Mouse (Mus musculus) gastrocnemius, postnatal 10 days (tissue): ENCODE data around the gene Rbm17. TPM values are rescaled to one million over a fixed set of nuclear protein-coding genes. Genes with fewer than 3 reads are reported as not detected.

ENCODE experiments used
- DNase-seq: peaks from one replicate; pipeline ENCODE4 v3.0.0; 2021; ENCODE audit warnings: mixed read lengths
- total RNA-seq, 2 experiments: library from RNA; stranded (reverse); gene quantifications; 2 replicates each; pipeline ENCODE4 v1.2.3; 2021

Rbm17 gene
- total RNA-seq, 2 experiments from 2014 or later, result 63.3 to 69.8 TPM

DNA sequence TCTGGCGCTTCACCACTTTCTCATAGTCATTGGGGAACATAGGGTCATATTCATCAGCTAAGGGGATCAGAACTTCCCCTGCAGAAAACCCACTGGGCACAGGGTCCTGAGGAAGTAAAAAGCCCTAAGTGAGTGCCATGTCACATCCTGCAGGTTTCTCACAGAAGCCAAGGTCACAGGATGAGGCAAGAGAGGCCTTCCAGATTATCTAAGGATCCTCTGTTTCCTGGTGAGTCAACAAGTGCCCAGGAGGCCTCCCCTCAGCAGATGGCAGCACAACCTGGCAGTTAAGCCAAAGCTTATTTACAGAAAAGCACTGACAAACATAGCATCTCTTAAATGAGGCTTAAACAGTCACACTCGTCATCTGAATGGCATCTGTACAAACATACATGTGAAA lies 7.3 kb downstream of the Rbm17 start:
- no peak for DNase-seq

GRCm38 (mm10) chr2:11587996-11588395 lies 16.0 kb downstream of the Rbm17 start:
- no peak for DNase-seq

DNA sequence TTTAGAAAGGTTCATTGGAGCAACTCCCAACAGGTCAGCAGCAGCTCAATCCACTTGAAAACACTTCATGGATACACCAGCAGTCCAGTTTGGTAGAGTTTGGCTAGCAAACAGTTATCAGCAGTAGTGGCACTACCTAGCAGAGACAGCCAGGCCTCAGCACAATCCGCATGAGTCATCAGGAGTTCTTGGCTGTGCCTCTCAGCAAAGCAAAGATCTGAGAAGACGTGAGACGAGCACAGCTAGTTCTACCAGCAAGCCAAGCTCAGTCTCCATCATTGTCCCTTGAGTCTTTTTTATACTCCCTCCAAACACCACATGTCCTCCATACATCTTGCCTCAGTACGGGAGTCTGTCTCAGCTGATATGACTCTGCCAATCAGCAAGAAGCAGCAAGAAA lies 24.6 kb downstream of the Rbm17 start:
- no peak for DNase-seq

DNA sequence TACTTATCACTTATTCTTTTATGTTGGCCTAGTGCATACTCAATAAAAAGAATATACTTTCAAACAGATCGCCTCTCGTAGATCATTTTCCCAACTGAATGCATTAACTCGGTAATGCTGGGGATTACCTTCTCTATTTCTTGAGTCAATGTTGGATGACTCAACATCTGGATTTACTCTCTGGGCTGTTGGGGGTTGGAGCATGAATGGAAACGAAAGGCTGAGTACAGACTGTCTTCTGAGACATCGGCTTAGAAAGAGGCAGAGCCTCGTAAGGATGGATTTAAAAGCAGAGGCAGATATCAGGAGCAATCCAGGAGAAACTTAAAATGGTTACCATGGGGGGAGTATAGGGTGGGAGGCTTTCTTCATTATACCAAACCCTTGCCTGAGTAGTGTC lies 25.8 kb downstream of the Rbm17 start:
- no peak for DNase-seq

- DNase-seq, result no peak
These were observed 30.3 kb downstream of the Rbm17 start for GRCm38 (mm10) chr2:11573684-11574083.

DNA sequence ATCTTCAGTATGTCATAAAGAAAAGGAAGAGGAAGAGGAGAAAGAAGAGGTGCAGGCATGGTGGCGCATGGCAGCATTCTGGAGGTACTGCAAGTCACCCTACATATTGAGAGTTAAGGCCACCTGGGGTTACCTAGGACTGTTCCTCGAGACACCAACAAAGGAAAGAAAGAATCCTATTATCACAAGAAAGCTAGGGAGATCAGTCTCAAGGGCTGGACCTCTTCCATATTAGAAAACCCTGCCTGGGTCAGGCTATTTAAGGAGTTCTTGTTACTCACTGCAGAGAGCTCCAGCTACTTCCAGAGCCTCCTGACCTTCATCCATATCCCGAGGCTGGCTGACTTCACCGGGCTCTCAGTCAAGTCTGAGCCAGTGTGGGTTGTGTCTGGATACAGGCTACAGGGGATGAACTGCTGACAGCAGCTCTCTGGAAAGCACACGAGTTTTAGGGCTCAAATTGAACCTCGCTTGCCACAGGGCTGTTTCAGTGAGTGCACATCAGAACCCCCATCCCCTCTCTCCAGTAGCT lies 32.9 kb downstream of the Rbm17 start:
- DNase-seq, result no peak

GRCm38 (mm10) chr2:11568471-11568870 lies 35.5 kb downstream of the Rbm17 start:
- DNase-seq, result no peak

DNA sequence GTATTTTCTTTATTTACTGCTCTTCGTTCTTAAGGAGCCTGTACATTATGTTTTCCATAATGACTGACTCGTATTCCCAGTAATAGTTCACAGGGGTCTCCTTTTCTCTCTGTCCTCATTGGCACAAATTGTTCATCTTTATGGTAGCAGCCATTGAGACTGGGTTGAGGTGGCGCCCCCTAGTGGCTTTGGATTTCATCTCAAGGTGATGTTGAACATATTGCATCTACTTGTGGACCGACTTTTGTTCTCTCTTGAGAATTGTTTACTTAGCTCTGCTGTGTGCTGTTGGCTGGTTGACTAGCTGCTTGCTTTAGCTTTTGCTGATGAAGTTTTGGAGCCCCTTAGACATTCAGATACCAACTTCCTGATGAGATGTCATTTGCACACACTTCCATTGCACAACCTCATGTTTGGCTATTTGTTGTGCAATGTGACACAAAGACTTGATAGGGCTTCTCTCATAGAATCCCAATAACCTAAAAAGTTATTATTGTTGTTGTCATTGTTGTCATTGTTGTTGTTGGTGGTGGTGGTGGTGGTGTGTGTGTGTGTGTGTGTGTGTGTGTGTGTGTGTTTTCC lies 36.1 kb downstream of the Rbm17 start:
- DNase-seq, result peak; percentile 50

GRCm38 (mm10) chr2:11566898-11567297 lies 37.1 kb downstream of the Rbm17 start:
- DNase-seq, result no peak

GRCm38 (mm10) chr2:11566241-11566640 lies 37.7 kb downstream of the Rbm17 start:
- DNase-seq, result no peak

GRCm38 (mm10) chr2:11564768-11565167 lies 39.2 kb downstream of the Rbm17 start:
- DNase-seq, result no peak

GRCm38 (mm10) chr2:11563256-11563655 lies 40.7 kb downstream of the Rbm17 start:
- no peak for DNase-seq

DNA sequence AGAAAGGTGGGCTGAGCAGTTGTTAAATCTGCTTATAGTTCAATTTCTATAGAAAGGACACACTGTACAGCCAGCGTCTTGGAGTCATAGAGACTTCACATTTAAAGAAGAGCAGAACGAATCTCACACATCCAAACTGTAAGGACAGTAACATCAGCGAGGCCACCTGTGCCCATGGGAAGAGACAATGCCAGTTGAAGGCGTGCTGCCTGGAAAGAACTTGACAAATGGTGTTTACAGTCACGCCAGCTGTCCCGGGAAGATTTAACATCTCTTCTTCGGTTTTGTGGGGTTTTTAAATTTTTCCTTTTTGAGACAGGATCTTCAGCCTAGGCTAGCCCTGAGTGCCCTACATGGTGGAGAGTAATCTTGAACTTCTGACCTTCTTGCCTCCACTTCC lies 45.3 kb downstream of the Rbm17 start:
- no peak for DNase-seq

DNA sequence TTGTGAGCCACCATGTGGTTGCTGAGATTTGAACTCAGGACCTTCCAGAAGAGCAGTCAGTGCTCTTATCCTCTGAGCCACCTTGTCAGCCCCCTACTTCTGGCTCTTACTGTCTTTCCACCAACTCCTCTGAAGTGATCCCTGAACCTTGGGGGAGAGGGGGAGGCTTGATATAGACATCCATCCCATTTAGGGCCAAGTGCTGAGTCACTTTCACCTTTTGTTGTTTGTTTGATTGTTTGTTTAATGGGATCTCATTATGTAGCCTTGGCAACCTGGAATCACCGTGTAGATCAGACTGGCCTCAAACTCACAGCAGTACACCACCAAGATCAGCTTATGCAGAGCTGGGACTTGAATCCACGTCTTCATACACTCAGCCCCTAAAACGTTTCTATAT lies 46.7 kb downstream of the Rbm17 start:
- DNase-seq, result no peak

GRCm38 (mm10) chr2:11555316-11555715 lies 48.6 kb downstream of the Rbm17 start:
- no peak for DNase-seq

- peak; percentile 72 for DNase-seq
These were observed 50.2 kb downstream of the Rbm17 start, which contains the start of gene Pfkfb3 for GRCm38 (mm10) chr2:11553471-11554400. Gene Pfkfb3 (minus strand): TSS chr2:11554077.

- peak; percentile 34 for DNase-seq
These were observed 50.9 kb downstream of the Rbm17 start for GRCm38 (mm10) chr2:11552966-11553451.

GRCm38 (mm10) chr2:11552297-11552821 lies 51.6 kb downstream of the Rbm17 start:
- DNase-seq, result no peak

DNA sequence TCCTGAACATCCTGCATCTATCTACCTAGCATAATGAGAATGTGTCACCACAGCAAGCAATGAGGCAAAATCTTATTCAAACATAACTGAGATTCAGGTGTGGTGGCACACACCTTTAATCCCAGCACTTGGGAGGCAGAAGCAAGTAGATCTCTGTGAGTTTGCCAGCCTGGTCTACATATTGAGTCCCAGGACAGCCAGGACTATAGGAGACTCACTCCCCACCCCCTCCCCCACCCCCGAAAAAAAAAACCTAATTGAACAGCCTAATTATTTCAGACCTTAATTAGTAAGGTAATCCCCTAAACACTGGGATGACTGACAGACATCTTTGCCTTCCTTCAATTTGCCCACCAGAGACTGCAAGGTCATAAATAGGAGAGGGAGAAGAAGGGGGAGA lies 52.2 kb downstream of the Rbm17 start:
- no peak for DNase-seq

DNA sequence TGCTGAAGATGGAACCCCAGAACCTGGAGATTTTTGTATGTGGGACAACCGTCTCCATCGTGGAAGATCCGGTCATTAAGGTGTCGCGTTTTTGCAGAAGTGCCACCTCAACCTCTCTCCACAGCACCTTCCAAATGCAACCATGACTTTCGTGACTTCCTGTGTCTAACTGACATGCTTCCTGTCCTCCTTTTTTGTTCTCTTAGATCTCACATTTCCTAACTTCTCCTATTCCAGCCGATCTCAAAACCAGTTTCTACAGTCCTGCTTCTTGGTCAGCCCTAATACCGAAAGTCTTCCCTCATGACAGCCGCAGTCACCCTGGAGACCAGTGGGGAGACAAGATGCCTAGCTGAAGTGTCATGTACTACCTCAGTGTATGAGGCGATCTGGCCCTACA lies 55.4 kb downstream of the Rbm17 start:
- no peak for DNase-seq

GRCm38 (mm10) chr2:11547609-11548008 lies 56.3 kb downstream of the Rbm17 start:
- DNase-seq, result no peak

GRCm38 (mm10) chr2:11546091-11546490 lies 57.9 kb downstream of the Rbm17 start:
- no peak for DNase-seq

- DNase-seq, result no peak
These were observed 58.6 kb downstream of the Rbm17 start for GRCm38 (mm10) chr2:11545380-11545779.
